Mouse (Mus musculus): ENCODE results near the gene Ltbr.

The Ltbr gene

DNA sequence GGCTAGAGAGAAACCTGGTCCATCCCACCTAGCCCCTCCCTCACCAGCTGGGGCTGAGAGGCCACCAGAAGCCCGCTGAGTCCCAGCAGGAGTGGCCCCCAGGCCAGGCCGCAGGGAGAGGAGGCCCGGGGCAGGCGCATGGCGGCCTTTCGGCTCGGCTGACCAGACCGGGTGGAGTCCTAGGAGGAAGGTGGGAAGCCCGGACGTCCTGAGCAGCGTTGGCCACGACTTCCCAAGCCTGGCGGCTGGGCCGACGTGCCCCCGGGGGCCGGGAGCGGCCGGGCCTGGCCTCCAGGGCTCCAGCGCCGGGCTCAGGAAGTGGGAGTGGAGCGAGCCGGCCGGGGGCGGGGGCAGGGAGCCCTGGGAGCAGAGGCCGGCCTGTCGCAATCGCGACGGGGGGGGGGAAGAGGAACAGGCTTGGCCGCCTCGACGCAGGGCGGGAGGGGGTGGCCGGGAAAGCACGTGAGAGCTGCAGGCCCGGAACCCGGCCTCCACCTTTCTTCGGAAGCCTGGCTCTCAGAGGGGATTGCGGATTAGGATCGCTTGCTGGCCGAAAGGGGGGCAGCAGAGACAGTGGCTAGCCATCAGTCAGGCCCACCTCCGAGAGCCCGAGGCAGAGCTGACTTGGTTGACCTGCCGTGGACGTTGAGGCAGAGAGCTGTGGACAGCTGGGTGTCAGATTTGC is at the start of gene Ltbr:
Gene Ltbr, minus strand, starts transcription at position 340 of the 685 bp plus-strand sequence.
- peak; percentile 31 to 62 for DNase-seq (ENCODE audit: low spot score in 2 of 2)

DNA sequence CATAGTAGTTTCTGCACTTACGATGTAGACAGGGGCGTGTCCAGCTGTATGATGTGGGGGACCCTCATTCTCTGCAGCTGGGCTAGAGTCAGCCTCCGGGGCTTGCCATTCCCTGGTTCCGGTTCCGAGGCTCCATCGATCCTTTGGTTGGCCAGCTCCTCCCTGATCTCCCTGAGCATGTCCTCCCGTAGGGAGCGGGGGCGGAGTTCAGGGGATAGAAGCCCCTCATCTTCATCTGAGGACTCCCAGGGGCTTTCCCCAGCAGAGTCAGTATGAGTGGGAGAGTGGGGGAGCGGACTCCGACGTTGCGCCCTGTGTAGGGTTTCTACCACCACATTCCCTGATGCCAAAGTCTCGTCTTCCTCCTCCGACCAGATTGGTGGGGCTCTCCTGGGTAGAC is 49.3 kb upstream of the Ltbr start:
- no peak for DNase-seq (ENCODE audit: low spot score in 2 of 2)

DNA sequence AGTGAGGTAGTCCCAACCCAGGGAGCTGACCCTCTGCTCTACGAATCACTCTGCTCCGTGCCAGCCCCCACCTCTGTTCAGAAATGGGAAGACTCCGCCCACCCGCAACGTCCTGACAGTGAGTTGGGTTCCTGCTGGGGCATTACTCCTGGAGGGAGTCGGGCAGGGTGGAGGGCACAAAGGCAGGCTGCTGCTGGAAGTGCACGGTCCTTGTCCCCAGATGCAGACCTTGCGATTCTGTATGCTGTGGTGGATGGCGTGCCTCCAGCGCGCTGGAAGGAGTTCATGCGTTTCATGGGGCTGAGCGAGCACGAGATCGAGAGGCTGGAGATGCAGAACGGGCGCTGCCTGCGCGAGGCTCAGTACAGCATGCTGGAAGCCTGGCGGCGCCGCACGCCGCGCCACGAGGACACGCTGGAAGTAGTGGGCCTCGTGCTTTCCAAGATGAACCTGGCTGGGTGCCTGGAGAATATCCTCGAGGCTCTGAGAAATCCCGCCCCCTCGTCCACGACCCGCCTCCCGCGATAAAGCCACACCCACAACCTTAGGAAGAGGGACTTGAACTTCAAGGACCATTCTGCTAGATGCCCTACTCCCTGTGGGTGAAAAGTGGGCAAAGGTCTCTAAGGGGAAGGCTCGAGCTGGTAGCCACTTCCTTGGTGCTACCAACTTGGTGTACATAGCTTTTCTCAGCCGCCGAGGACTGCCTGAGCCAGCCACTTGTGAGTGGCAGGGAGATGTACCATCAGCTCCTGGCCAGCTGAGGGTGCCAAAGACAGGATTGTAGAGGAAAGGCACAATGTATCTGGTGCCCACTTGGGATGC is 48.0 kb upstream of the Ltbr start:
- no peak for DNase-seq (ENCODE audit: low spot score in 2 of 2)

DNA sequence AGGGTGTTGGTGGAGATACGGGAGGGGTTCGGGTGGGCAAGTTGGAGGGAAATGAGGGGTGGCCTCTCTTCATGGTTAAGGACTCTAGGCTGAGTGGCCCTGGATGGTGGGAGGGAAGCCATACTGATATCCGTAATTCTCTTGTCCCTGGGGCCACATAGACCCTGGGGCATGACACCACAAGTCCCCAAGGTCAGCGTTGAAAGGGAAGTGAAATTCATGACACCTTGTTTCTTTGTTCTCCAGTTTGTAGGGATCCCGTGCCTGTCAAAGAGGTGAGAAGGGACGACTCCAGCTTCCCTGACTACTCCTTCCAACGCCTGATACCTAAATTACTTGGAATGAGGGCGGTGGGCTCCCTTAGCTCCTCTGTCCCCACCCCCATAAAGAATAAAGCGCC is 47.2 kb upstream of the Ltbr start:
- no peak for DNase-seq (ENCODE audit: low spot score in 2 of 2)

DNA sequence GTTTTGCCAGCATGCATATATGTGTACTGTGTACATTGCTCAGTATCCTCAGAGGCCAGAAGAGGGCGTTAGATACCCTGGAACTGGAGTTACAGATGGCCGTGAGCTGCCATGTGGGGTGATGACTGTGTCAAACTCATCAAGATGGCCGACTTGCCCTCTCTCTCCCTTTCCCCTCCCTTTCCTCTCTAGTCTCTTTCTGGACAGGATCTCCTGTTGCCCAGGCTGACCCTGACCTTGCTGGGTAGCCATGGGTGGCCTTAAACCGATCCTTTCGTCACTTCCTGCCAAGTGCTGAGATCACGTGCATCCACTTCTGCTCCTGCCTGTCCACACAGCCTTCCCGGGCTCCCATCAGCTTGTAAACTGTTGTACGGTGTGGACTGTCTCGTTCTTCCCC is 46.3 kb upstream of the Ltbr start:
- no peak for DNase-seq (ENCODE audit: low spot score in 2 of 2)

DNA sequence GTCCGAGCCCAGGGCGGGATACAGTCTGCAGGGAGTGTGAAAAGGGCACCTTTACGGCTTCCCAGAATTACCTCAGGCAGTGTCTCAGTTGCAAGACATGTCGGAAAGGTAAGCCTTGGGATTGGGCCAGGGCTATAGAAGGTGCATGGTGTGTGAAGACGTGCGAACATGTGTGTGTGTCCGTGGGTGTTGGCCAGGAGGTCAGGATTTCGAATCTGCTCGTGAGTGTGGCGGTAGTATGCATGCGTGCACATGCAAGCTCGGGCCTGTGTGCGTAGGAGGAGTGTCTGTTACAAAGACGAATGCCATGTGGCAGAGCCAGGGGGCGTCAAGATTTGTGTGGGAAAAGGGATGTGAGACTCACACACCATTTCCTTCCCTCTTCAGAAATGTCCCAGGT is 43.6 kb upstream of the Ltbr start:
- DNase-seq (ENCODE audit: low spot score in 2 of 2), result no peak

DNA sequence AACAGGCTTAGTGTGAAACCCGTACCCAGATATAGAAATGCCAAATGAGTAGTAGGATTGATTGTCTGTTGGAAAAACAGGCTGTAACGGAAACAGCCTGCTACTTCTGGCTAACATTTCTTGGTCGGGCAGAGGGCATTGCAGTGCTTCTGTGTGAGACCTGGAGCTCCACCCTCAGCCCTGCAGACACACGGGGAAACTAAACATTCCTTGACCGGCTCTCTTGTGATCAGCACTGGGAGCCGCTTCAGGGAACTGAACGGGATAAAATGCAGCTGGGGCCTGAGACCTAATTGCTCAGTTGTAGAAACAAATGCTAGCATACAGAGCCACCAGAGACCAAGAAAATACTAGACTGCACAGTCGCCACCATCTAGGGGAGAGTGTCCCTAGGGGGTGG is 42.6 kb upstream of the Ltbr start:
- DNase-seq (ENCODE audit: low spot score in 2 of 2), result no peak

DNA sequence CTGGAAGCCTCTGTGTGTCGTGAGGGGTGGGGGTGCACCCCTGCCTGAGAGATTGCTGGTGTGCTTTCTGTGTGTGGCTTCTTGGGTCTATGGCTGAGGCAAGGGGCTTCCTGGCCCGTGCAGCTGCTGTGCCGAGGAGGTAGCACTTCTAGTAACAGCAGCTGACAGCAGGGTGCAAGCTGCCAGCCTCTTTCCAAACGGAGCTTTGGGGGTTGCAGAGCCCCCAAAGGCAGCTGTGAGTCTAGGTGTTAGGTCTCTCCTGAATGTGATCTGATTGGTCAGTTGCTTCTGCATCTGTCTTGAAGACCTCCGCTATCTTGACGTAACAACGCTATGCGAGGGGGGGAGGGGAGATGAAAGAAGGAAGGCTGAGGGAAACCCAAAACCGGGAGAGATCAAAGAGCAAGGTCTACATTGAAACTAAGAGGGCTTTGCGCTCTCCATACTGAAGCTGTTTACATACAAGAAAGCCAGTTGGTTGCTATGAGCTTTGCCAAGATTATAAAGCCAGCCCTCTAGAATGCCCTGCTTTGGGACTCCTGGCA is 41.6 kb upstream of the Ltbr start:
- DNase-seq (ENCODE audit: low spot score in 2 of 2), result no peak

DNA sequence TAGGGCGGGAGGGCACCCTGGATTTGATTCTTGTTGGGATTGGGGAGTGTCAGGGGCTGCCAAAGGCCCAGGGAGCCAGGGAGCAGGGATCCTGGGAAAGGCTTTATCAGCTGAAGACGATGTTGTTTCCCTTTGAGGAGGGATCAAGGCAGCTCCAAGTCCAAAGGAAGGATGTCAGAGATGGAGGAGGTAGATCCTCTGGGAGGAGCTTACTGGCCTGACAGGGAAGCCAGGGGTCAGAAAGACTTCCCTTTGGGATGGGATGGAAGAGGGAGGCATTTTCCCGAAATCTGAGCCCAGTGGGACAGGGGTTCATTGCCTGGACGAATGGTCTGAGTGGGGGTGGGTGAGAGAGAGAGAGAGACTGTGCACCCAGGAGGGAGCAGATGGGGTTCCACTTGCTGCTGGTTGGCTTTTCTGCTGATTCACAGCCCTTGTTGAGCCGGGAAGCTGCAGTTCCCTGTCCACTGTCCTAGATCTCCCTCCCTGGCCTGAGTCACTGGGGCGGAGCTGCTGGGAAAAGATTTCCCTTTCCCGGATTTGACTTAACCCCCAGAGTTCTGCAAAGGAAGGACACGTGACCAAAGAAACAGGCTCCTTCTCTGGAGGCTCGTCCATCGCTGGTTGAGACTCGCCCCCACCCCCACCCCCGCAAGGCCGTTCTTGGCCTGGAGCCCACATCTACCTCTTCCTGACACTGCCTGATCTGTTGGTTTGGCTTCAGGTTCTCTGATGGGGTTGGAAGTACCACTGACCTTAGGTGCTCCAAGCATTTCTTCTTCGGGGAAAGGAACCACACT is 40.9 kb upstream of the Ltbr start:
- DNase-seq (ENCODE audit: low spot score in 2 of 2), result no peak

DNA sequence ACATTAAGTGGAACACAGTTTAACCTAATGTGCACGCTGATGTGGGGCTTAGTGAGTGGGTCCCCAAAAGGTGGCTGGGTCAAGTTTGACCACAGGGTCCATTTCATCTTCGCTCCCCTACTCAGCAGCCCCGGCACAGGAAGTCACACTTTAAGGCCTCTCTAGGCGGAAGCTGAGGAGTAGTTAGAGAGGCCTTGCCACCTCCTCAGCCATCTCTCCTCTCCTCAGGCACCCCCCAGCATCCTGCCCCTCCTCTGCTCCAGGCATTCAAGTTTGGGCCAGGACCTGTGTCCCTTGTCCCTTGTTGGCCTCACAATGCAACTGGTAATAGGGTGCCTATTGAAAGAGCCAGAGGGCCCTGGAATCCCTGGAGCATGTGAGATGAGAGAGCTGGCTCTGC is 40.0 kb upstream of the Ltbr start:
- no peak for DNase-seq (ENCODE audit: low spot score in 2 of 2)

DNA sequence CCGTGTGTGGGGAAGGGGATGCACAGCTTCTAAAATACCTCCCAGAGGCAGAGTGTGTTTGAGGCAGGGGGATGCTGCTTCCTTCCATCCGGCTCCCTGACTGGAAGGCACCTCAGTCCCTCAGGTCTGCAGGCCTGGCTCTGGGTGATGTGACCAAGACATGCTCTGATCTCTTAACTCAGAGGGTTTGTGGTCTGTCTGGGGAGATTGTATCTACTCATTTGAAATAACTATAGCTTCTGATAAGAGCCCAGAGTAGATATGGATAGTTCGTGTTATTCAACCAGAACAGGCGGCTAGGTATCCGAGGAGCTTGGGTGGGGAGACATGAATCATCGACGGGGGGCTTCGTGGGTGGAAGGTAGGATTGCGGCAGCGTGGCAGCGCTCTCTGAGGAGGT is 39.5 kb upstream of the Ltbr start:
- DNase-seq (ENCODE audit: low spot score in 2 of 2), result no peak

DNA sequence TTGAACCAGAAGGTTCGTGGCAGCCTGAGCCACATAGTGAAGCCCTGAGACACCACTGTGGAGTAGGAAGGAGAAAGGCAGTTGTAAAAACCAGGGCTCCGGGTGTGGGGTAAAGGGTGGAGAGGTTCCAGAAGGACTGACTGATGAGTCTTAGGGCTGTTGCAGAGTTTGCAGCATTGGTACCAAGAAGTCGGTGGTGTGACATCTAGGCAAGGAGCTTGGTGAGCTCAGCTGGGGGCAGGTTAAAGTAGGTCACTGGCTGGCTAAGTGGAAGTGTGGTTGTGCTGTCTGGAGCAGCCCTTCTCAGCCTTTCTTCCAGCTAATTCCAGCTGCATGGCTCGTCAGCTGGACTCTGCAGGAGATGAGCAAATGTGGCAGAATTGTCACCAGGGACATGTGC is 39.1 kb upstream of the Ltbr start:
- no peak for DNase-seq (ENCODE audit: low spot score in 2 of 2)

DNA sequence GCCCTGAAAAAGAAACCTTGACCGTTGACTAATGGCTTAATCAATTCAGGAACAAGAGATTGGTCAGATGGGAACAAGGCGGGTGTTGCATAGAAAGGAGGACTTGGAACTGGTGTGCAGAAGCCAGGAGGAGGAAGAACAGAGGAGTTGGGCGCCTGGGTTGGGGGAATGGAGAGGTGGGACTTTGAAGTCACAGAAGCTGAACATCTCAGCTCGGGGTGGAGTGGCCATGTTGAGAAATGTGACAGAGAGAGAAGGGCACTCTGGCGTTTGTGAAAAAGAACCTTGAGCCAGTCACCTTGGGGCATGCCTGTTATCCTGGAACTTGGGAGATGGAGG is 38.3 kb upstream of the Ltbr start:
- no peak for DNase-seq (ENCODE audit: low spot score in 2 of 2)

DNA sequence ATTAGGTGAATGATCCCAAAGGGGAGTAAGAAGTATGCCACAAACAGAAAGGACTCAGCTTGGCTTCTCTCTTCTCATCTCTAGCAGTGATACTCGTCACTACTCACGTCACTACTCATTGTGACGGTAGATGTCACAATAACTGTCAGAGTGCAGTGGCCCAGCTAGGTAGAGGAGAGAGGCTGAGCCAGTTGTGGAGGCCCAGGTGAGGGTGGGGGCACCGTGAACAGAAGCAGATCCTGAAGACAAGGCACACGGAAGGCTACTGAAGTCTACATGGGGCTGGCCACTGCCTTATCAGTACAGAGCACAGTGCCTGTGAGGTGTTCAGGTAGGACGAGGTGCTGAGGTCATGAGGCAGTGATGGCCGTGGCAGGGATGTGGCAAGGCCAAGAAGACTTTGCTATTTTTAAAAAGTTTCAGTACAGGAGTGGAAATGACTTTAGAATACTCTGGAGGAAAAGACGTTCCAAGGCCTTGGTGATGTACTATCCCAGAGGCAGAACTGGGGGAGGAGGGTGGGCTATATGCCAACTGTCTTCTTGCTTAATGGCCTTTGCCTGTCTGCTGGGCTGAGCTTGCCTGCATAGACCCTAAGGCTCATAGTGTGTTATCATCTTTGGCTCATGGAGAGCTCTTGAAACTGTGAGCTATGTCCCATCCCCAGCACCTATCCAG is 37.8 kb upstream of the Ltbr start:
- no peak for DNase-seq (ENCODE audit: low spot score in 2 of 2)

DNA sequence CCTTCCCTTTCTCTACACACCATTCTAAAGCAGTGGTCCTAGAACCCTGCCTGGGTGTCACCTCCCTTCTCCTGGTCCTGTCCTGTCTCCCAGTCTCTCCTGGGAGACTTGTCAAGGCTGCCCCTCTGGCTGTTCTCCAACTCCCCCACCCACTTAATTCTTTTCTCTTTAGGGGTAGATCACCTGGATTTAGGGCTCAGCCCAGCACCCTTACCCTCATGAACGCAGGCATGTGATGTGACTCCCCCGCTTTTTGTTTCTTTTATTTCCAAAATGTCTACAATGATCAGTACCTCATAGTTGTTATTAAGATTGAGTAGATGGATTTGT is 37.3 kb upstream of the Ltbr start:
- no peak for DNase-seq (ENCODE audit: low spot score in 2 of 2)

DNA sequence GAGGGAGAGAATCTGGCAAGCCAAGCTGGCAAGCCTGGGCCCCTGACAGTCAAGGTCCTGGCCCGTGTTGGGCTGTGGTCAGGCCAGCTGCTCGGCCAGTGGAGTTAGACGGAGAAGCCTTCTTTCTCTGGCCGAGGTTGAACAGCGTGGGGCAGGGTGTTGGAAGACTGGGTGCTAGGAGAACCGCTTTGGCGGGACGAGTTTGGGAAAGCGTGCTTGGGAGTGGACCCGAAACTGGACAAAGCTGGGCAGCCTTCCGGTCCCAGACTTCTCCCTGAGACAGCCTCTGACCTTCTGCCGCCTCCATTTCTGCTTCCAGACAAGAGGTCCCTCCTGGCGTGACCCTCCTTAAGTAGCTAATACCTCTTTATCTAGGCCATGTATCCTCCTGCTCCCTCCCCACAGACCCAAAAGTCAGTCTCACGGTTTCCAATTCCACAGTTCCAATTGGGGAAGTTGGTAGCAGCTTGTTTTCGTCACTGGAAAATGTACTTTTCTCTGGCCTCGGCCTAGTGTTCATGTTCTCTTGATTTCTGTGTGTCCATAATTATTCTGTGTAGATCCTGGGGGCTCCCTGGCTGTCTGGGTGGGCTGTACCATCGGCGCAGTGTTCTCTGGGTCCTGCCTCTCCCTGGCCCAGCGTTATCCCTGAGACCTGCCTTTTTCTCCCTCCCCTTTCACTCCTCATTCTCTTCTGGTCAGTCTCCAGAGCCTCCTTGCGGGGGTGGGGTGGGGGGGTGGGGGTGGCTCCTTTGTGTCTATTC is 36.7 kb upstream of the Ltbr start:
- DNase-seq (ENCODE audit: low spot score in 2 of 2), result no peak

DNA sequence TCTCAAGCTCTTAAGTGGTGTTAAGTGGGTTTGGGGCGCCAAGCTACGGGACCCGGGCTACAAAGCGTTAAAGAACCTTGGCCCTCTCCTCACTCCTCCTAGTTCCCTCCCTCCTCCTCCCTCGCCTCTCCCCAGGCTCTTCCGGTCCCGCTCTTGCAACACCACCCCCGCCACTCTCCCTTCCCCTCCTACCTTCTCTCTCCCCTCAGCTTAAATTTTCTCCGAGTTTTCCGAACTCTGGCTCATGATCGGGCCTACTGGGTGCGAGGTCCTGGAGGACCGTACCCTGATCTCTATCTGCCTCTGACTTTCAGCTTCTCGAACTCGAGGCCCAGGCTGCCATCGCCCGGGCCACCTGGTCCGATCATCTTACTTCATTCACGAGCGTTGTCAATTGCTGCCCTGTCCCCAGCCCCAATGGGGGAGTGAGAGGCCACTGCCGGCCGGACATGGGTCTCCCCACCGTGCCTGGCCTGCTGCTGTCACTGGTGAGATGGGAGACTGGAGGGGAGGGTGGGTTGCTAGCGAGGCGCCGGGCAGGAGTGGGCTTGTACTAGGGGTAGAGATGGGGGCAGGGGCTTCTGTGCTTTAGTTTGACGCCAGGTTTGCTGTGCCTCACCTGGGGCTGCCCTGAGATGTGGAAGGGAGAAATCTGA is 36.0 kb upstream of the Ltbr start:
- peak in 1 of 2 experiments; percentile 52 for DNase-seq (ENCODE audit: low spot score in 2 of 2)

DNA sequence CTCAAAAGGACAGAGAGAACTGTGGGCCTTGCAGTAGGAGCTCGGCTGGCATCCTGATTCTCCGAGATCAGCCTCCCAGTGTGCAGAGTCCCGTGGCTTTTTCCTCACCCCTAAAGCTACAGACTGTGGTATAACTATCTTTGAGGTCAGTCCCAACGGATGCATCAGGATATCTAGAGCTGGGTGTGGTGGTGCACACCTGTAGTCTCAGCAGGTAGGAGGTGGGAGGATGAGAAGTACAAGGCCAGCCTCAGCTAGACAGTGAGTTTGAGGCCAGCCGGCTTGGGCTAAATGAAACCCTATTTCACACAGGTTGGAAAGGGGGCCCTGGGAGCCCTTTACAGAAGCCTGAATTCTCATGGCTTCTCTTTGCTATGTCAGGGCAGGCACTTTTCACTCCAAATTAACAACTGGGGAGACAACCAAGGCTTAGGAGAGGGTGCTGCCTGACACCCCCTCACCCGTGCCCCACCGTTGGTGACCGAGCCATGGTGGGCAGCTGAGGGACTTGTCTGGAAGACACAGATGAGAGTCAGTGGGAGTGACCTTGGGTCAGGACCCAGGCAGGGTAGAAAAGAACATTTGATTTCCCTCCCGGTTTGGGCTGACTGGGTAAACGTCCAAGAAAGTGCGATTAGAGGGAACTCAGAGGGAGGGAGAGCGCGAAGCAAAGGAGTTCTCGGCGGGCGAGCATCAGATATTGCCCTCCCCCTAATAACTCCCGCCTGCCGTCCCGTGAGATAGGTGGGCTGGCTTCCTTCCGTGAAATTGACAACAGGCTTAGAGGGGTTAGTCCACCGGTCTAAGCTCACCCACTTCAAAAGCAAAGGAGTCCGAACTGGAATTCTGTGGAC is 35.3 kb upstream of the Ltbr start, which contains the start of gene Tnfrsf1a:
Gene Tnfrsf1a, plus strand, starts transcription at position 642 of the 854 bp plus-strand sequence.
- DNase-seq (ENCODE audit: low spot score in 2 of 2), result no peak

DNA sequence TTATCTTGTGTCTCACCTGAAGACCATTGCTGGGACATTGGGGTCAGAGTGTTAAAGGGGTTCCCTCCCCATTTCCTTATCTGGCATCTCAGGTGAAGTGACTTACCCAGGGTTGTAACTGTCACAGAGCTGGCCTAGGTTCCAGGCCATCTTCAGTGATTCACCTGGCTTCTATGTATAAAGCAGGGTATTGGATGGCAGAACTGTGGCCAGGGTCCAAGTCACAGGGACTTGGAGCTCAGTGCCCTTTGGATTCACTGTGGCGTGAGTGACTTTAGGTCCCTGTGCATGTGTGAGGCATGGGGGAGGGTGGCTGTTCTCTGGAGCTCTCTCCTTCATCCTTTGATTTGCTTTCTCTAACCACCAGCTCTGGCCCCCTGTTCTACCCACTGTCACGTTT is 32.3 kb upstream of the Ltbr start:
- DNase-seq (ENCODE audit: low spot score in 2 of 2), result no peak

DNA sequence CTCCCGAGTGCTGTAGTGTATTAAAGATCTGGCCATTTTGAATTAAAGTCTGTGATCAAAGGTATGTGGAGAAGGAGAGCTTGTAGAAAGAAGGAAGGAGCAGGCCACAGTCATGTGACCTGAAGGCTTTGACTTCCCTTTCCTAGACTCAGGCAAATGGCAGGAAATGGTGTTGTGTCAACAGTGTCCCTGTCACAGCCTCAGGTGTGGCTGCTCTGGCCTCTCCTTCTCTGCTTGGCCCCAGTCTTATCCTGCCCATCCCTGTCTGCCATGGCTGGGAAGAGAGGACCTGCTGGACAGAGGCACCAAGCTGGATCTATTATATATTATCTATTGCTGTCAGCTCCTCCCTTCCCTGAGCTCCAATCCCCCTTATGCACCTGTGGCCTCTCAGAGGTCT is 31.9 kb upstream of the Ltbr start:
- no peak for DNase-seq (ENCODE audit: low spot score in 2 of 2)
